Mouse (Mus musculus): ENCODE measurements around the gene Sox30. TPM values are rescaled to one million over a fixed set of nuclear protein-coding genes. Genes with fewer than 3 reads are reported as not detected.

Gene Sox30
- total RNA-seq, 2 experiments from 2014 or later = not detected

GRCm38 (mm10) chr11:46054911-46055895 lies 75.1 kb downstream of the Sox30 start:
- ATAC-seq (replicated peaks; ENCODE audit: poor library complexity) = no peak

DNA sequence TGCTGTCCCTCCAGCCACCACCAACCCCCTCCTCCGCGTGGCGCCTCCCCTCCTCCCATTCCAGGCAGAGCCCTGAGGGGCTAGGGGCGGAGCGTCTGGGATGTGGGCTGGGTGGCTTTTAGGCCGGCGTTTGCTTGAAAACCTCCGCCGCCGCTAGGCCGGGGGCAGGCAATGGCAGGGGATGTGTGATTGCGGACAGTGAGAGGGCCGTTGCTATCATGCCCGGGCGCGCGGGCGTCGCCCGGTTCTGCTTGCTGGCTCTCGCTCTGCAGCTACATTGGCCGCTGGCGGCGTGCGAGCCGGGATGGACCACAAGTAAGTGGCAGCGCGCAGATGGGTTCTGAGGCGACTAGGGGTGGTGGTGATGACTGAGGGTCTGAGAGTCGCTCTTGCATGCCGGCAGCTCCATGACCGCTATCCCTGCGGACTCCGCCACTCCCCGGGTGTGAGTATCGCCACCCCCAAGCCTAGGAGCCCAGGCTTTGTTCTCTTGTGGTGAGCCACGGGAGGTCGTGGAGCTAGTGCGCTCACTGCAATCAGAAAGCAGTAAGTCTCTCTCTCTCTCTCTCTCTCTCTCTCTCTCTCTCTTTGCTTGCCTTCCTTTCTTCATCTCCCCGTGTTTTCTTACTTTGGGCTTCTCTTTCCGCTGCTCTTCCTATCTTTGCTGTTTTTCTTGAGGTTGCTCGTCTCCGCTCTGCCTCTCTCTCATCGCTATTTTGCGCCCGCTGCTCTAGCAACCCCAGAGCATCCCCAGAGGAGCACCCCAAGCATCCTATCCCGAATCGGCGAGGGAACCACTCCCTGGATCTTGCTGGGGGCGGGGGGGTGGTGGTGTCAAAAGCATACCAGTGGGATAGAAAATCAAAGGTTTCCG lies 76.0 kb downstream of the Sox30 start, which contains the start of gene Adam19:
TSS of gene Adam19 (plus strand) at position 97 of the 874 bp plus-strand sequence.
- peak; percentile 63 for ATAC-seq (replicated peaks; ENCODE audit: poor library complexity)

GRCm38 (mm10) chr11:46056770-46057411 lies 76.8 kb downstream of the Sox30 start:
- no peak for ATAC-seq (replicated peaks; ENCODE audit: poor library complexity)

- no peak for ATAC-seq (replicated peaks; ENCODE audit: poor library complexity)
Observed at GRCm38 (mm10) chr11:46058011-46058410, 77.9 kb downstream of the Sox30 start.

GRCm38 (mm10) chr11:46058916-46059315 lies 78.8 kb downstream of the Sox30 start:
- ATAC-seq (replicated peaks; ENCODE audit: poor library complexity) = no peak

DNA sequence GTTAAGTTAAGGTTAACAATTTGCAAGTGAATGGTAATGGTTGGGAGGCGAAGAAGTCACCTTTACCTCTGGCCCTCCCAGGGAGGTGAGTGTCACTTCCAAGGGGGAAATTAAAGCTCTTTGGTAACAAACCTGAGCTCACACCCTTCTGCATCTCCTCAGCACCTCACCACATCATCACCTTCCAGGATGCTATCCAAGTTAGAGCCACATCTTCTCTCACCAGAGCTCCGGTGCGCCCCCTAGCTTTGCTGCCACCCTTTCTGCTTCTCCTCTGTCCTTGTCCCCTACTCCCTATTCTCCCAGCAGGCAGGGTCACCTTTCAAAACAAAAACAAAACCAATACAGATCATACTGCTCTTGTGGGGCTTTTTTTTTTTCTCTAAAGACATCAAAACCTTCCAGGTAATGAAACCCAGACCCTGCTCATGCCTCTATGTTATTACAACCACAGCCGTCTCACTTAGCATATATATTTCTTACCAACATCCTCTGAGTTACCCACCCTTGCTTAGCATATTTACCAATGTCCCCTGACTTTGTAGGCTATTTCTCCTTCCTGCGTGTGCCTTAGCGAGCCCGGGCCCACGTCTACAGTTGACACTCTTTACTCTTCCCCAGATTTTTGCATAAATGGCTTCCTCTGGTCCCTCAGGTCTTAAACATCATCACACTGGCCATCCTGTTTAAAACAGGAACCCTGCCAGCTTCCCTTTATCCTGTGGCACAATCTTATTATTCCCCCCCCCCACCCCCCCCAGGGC lies 80.0 kb downstream of the Sox30 start:
- no peak for ATAC-seq (replicated peaks; ENCODE audit: poor library complexity)

DNA sequence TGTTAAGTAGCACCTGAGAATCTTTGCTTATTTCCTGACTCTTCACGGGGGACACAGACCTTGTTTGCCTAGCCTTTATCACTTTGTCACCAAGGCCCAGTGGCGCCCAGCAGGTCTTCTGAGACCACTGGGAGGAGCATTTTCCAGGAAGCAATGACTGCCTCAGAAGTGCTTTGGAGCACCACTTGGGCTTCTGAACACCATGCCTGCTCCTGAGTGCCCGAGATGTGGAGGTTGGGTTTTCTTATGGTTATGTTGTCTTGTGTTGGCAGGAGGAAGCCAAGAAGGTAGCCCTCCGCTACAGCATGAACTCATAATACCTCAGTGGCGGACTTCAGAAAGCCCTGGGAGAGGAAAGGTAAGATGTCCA lies 80.5 kb downstream of the Sox30 start:
- no peak for ATAC-seq (replicated peaks; ENCODE audit: poor library complexity)

- peak; percentile 30; the same call in 1 of the 2 replicates for ATAC-seq (replicated peaks; ENCODE audit: poor library complexity)
Observed at GRCm38 (mm10) chr11:46061776-46062445, 81.8 kb downstream of the Sox30 start.

DNA sequence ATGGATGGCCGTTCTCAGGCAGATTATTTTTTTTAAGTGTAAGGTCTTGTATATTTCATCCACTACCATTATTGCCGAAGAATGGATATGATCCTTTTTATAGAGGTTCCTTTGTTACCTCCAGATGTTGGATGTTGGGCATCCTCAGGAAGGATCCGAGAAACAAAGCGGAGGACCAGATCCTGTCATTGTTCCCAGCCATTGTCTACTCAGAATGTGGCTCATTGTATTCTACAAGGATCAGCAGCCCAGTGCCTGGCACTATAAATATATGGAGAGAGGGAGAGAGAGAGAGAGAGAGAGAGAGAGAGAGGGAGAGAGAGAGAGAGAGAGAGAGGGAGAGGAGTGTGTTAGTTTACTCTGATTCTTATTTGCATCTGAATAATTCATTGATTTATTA lies 82.5 kb downstream of the Sox30 start:
- no peak for ATAC-seq (replicated peaks; ENCODE audit: poor library complexity)

GRCm38 (mm10) chr11:46062993-46063731 lies 83.1 kb downstream of the Sox30 start:
- peak; percentile 59 for ATAC-seq (replicated peaks; ENCODE audit: poor library complexity)

GRCm38 (mm10) chr11:46064767-46065166 lies 84.7 kb downstream of the Sox30 start:
- no peak for ATAC-seq (replicated peaks; ENCODE audit: poor library complexity)

DNA sequence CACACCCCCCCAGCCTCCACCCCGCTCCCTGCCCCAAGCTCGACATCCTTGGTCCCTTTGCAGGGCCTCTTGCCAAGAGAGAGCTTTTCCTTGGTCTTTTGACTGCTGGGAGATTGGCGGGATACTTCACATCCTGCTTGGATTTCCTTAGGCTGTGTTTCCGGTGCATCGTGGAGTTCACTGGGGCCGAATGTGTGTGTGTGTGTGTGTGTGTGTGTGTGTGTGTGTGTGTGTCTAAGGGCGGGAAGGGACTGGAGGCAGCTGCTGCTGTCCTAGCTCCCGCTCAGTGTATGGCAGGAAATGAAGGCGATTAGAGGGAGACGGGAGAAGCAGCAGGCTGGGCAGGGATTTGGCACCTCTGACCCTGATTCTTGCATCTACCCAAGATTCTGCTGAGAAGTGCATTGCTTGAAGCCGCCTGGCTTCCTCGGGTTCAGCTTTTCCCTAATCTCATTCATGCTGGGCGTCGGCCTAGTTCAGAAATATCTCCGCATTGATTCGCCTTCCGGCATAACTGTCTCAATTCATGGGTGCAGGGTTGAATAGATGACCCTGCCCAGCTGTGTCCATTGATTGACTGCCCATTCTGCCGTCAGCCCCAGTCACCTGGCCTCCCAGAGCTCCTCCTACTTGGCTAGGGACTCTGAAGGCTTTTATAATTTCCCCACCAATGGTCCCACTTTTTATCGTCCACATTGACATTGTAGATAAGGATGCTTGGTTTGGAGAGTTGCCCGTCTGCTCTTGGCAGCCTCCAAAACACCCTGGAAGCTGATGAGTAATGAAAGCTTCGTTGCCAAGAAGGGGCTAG lies 85.3 kb downstream of the Sox30 start:
- ATAC-seq (replicated peaks; ENCODE audit: poor library complexity) = peak; percentile 68

Other genes with a start within 250 kb of the Sox30 start
- gene Clint1, start 128.3 kb upstream of the Sox30 start, total RNA-seq (2015) = 130 and 133 TPM in 2 replicates
- 133 and 160 TPM in 2 replicates for gene Clint1, start 128.3 kb upstream of the Sox30 start, total RNA-seq (2017)
- gene Lsm11, start 35.4 kb upstream of the Sox30 start, total RNA-seq (2015) = 5.2 and 6.3 TPM in 2 replicates
- 3.1 and 4.2 TPM in 2 replicates for gene Lsm11, start 35.4 kb upstream of the Sox30 start, total RNA-seq (2017)
- gene Thg1l, start 24.8 kb upstream of the Sox30 start, total RNA-seq (2015) = 13.3 and 20.2 TPM in 2 replicates
- 24.5 and 31.5 TPM in 2 replicates for gene Thg1l, start 24.8 kb upstream of the Sox30 start, total RNA-seq (2017)
- 18.5 and 19.4 TPM in 2 replicates for gene Gm12166, start 72.0 kb downstream of the Sox30 start, total RNA-seq (2015)
- gene Gm12166, start 72.0 kb downstream of the Sox30 start, total RNA-seq (2017) = 13.0 and 26.7 TPM in 2 replicates
- 0.49 and 0.76 TPM in 2 replicates for gene Adam19, start 75.7 kb downstream of the Sox30 start, total RNA-seq (2015)
- 0.46 and 0.64 TPM in 2 replicates for gene Adam19, start 75.7 kb downstream of the Sox30 start, total RNA-seq (2017)
- not detected in 2 replicates for gene Nipal4, start 186.2 kb downstream of the Sox30 start, total RNA-seq (2015)
- gene Nipal4, start 186.2 kb downstream of the Sox30 start, total RNA-seq (2017) = not detected in 2 replicates